In the genomic region with DNA sequence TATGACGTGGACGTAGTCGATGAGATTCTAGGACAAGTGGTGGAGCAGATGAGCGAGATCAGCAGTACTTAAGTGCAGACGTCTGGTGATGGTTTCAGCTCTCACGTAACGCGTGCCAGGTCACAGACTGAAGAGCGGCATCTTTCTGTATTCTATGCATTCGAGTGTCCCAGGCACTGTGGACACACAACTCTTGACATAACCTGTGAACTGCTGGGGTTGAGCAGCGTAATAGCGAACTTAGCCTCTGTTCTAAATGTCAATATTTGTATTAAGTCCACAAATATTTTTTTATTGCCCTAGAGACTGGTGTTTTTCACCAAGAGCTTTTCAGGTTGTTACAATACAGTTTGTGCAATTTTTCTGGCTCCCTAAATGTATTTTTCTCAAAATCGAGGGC, we compare ENCODE assay signal across 25 mouse cellular contexts.
"Had no signal": no experiment of that assay in that cellular context is flagged by ENCODE, and none has a peak within 500 bp of the region (broad histone marks: within the 10 kb centered on the region; RNA-seq: fewer than 3 reads in every experiment).

No protein-coding gene starts in this region.

- H3K4me1 ChIP-seq: forebrain, embryonic 15.5 days; heart, embryonic 15.5 days; hindbrain, embryonic 13.5 days; hindbrain, embryonic 15.5 days; kidney, embryonic 15.5 days; limb, embryonic 13.5 days had no signal

- H3K4me3 ChIP-seq: forebrain, embryonic 15.5 days; heart, adult 2 months; heart, embryonic 13.5 days; heart, embryonic 15.5 days; hindbrain, embryonic 13.5 days; hindbrain, embryonic 15.5 days; kidney, embryonic 15.5 days; limb, embryonic 13.5 days had no signal

- H3K4me2 ChIP-seq: forebrain, embryonic 15.5 days; heart, embryonic 13.5 days; heart, embryonic 15.5 days; hindbrain, embryonic 13.5 days; hindbrain, embryonic 15.5 days; kidney, embryonic 15.5 days; limb, embryonic 13.5 days had no signal

- H3K27ac ChIP-seq: forebrain, embryonic 15.5 days; heart, adult 2 months; heart, embryonic 13.5 days; heart, embryonic 15.5 days; hindbrain, embryonic 13.5 days; hindbrain, embryonic 15.5 days; hindbrain, postnatal 0 days; kidney, embryonic 15.5 days; kidney, postnatal 0 days; limb, embryonic 13.5 days had no signal

- H3K9ac ChIP-seq: forebrain, embryonic 15.5 days; forebrain, postnatal 0 days; heart, embryonic 13.5 days; heart, embryonic 15.5 days; hindbrain, embryonic 13.5 days; hindbrain, embryonic 15.5 days; kidney, embryonic 15.5 days; limb, embryonic 13.5 days had no signal

- ATAC-seq: forebrain, embryonic 15.5 days; forebrain, postnatal 0 days; hindbrain, postnatal 0 days; intestine, embryonic 16.5 days had no signal

- DNase-seq: forebrain, postnatal 0 days; gastrocnemius, postnatal 14 days; gastrocnemius, postnatal 36 days; heart, adult 11 months; heart, adult 2 months; heart, postnatal 14 days; heart, postnatal 36 days; kidney, adult 11 months; kidney, adult 2 months; kidney, adult 9 months; kidney, postnatal 14 days; kidney, postnatal 36 days; layer of hippocampus, adult 9-11 months; layer of hippocampus, postnatal 36 days; left cerebral cortex, postnatal 4 days had no signal

- H3K27me3 ChIP-seq: forebrain, embryonic 15.5 days; heart, embryonic 13.5 days; heart, embryonic 15.5 days; hindbrain, embryonic 13.5 days; hindbrain, embryonic 15.5 days; kidney, embryonic 15.5 days; limb, embryonic 13.5 days had no signal

- H3K9me3 ChIP-seq: forebrain, embryonic 15.5 days; heart, embryonic 13.5 days; heart, embryonic 15.5 days; hindbrain, embryonic 13.5 days; hindbrain, embryonic 15.5 days; kidney, embryonic 15.5 days; limb, embryonic 13.5 days had no signal
